Mouse (Mus musculus) liver, adult 2 months (tissue): Measurements from ENCODE around the gene Ambra1.

ENCODE experiments used
- CTCF ChIP-seq: fragments of 200-500 bp; IDR thresholded peaks from 2 replicates; pipeline ENCODE4 v1.5.1; 2011; ENCODE audit warnings: low read depth, low read length, control low read depth
- POLR2A ChIP-seq: fragments of 200-500 bp; IDR thresholded peaks from 2 replicates; pipeline ENCODE4 v1.6.1; 2011; ENCODE audit warnings: low read length, control low read depth; ENCODE audit not compliant: insufficient read depth; ENCODE audit errors: extremely low read depth

DNA sequence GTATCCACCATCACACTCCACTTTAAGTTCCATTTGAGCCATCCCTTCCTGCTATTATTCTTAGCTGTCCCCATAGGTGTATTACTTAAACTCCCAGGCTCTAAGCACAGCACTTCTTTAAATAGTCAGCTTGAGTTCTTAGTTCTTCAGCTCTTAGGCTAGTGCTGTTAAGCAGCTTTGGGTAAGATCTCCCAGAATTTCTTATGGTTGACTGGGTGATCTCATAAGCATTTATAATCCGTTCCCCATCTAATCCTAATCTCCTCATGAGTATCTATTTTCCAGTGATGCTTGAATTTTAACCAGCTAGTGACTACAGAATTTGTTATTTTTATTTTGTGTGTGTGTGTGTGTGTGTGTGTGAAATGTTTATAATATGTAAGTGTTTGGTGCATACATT, 15.0 kb upstream of the Ambra1 start:
- TF ChIP-seq POLR2A (no peak), CTCF (no peak)
